Mouse (Mus musculus) intestine, embryonic 15.5 days (tissue): ENCODE measurements around the gene Rrm2. TPM values are rescaled to one million over a fixed set of nuclear protein-coding genes. Genes with fewer than 3 reads are reported as not detected.
"Not testable (repeated sequence)": the region's sequence is repeated elsewhere in the genome, so short reads cannot be mapped to it uniquely, and the experiment has no call there.

Source experiments
- ATAC-seq: fragments of 200-750 bp; cut with Nextera tagmentation; 2 replicates; pipeline ENCODE4 v1.8.0; 2017; ENCODE audit warnings: moderate TSS enrichment, moderate library complexity
- H3K27ac ChIP-seq: fragments of 300-500 bp; sonication (generic); 2 replicates; pipeline ENCODE4 v1.5.1; 2015; ENCODE audit warnings: mild to moderate bottlenecking, inconsistent platforms
- H3K27me3 ChIP-seq: fragments of 300-500 bp; sonication (generic); replicated peaks from 2 replicates; pipeline ENCODE4 v1.6.1; 2015; ENCODE audit warnings: inconsistent platforms
- H3K36me3 ChIP-seq: fragments of 300-500 bp; sonication (generic); 2 replicates; pipeline ENCODE4 v1.6.1; 2015; ENCODE audit warnings: inconsistent platforms
- H3K4me1 ChIP-seq: fragments of 300-500 bp; sonication (generic); replicated peaks from 2 replicates; pipeline ENCODE4 v1.6.1; 2015; ENCODE audit warnings: inconsistent platforms
- H3K4me2 ChIP-seq: fragments of 300-500 bp; sonication (generic); replicated peaks from 2 replicates; pipeline ENCODE4 v1.6.1; 2015; ENCODE audit warnings: mild to moderate bottlenecking, inconsistent platforms
- H3K4me3 ChIP-seq: fragments of 300-500 bp; sonication (generic); replicated peaks from 2 replicates; pipeline ENCODE4 v1.5.1; 2015; ENCODE audit warnings: inconsistent platforms
- H3K9ac ChIP-seq: fragments of 300-500 bp; sonication (generic); 2 replicates; pipeline ENCODE4 v1.6.1; 2015; ENCODE audit warnings: inconsistent platforms
- H3K9me3 ChIP-seq: fragments of 300-500 bp; sonication (generic); 2 replicates; pipeline ENCODE4 v1.6.1; 2016; ENCODE audit warnings: inconsistent platforms
- WGBS: fragments of 180-500 bp; shearing (Covaris S2); methylation state at CpG from one replicate; pipeline ENCODE4 v1.1.7; 2015; 5-methylcytosine and 5-hydroxymethylcytosine counted together
- polyA plus RNA-seq: library from polyadenylated mRNA; unstranded; fragments of >200 nt; fragmentation: Nextera tagmentation; extraction: Ambion mirVana; gene quantifications from 2 replicates; pipeline ENCODE4 v1.2.1, GENCODE M21; 2015

Gene Rrm2
- polyA plus RNA-seq, 1 experiment from 2014 or later: 178 TPM

DNA sequence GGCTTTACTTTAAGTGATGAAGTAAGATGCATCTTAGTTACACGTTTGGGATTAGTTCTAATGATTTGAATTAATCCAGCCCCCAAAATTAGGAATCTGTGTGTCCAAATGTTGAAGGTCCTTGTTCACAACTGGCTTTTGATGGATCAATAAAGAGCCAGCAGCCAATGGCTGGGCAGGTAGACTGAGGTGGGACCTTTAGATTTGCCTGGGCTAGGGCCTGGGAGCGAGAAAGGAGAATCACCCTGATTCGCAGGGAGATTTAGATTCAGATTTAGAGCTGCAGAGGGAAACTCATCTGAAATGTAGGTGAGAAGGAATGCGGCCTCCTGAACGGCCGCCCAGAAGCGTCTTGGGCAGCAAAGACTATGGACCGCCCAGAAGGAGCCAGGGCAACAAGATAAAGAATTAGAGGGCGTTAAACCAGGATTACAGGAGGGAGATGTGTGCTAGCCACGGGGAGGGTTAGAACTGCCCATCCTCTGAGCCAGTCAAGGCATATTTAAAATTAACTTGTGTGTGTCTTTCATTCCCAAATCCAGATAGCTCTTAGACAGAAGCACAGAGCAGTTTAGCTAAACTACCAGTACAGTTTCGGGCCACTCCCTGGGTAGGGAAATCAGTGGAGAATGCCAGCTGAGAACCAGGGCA lies 21.2 kb upstream of the Rrm2 start:
- WGBS: 51% methylated on average over 11 of the region's 11 CpGs
- Histone ChIP-seq H3K4me1 (peaks cover 14% of the 10 kb centered on the region), H3K9ac (no peak overlapping the region), H3K36me3 (no peaks in the 10 kb centered on the region), H3K4me2 (peak overlapping the region; percentile 10; the same call in 1 of the 2 replicates), H3K27me3 (no peaks in the 10 kb centered on the region), H3K4me3 (no peak overlapping the region), H3K27ac (peak overlapping the region; percentile 27; the same call in 1 of the 2 replicates), H3K9me3 (no peaks in the 10 kb centered on the region)
- ATAC-seq: no peak; the same call in 1 of the 2 replicates

DNA sequence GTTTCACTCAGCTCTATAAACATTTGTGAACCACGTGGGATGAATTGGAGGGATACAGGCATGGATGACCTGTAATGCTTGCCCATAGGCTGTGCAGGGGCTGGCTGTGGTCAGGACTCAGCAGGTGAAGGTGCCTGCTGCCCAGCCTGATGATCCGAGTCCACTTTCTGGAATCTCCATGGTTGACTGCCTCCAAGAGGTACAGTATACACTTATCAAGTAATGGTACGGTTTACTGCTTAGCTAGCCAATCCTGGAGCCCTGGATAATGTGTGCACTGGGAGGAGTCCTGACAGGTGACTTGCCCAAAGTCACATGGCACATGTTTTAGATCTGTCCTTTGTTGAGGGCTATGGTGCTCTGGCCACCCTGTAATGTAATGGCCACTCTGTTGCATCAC lies 17.7 kb upstream of the Rrm2 start:
- no peaks in the 10 kb centered on the region for H3K27me3 ChIP-seq
- 80% methylated on average over 3 of the region's 3 CpGs for WGBS
- H3K4me2 ChIP-seq: no peak overlapping the region
- no peak overlapping the region for H3K4me3 ChIP-seq
- no peaks in the 10 kb centered on the region for H3K9me3 ChIP-seq
- H3K4me1 ChIP-seq: 0 out of 2 replicates have a peak, but pooled peaks cover 7% of the 10 kb centered on the region
- H3K9ac ChIP-seq: no peak overlapping the region
- no peak overlapping the region for H3K27ac ChIP-seq
- no peaks in the 10 kb centered on the region for H3K36me3 ChIP-seq
- no peak for ATAC-seq

DNA sequence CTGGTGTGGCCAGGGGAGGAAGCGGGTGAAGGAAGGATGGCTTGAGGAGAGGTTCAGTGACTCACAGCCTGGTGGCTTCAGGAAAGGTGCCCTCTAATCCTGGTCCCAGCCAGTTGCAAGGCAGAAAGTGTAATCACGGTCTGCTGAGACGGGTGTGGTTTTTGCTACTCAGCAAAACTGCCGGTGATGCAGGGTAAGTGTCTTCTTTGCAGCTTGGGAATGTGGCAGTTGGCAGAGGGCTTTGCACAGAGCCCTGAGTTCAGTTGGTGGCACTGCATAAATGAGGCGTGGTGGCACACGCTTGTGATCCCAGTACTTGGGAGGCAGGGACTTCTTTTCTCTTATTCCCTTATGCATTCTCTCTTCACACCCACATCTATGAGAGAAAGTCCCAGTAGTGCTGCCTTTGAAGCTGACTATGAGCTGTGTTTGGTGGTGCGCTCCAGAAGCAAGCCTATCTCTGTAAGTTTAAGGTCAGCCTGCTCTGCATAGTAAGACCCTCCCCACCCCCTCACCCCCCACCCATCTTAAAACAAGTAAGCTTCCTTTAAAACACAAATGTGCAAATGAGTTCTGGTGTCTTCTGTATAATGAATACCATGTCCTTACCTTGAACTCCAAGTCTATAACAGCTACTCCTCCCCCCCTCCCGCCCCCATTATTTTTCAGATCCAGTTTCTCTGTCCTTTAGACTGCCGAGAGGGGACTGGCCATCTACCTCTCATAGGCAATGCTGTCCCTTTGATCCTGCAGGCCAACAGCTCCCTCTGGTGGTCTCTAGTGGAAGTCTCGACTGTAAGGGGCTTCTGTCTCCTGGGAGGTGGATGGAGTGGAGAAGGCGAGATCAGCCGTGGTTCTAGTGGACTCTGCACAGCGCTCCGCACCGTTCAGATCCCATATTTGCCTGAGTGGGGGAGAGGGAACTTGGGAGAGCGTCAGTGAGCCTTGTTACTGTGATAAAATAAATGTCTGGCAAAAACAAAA lies 11.2 kb upstream of the Rrm2 start:
- 38% methylated on average over 16 of the region's 16 CpGs for WGBS
- Histone ChIP-seq H3K27me3 (no peaks in the 10 kb centered on the region), H3K9me3 (no peaks in the 10 kb centered on the region), H3K4me3 (no peak overlapping the region), H3K27ac (no peak overlapping the region), H3K36me3 (no peaks in the 10 kb centered on the region), H3K4me2 (no peak overlapping the region), H3K9ac (no peak overlapping the region), H3K4me1 (0 out of 2 replicates have a peak, but pooled peaks cover 5% of the 10 kb centered on the region)
- ATAC-seq: peak; percentile 88

DNA sequence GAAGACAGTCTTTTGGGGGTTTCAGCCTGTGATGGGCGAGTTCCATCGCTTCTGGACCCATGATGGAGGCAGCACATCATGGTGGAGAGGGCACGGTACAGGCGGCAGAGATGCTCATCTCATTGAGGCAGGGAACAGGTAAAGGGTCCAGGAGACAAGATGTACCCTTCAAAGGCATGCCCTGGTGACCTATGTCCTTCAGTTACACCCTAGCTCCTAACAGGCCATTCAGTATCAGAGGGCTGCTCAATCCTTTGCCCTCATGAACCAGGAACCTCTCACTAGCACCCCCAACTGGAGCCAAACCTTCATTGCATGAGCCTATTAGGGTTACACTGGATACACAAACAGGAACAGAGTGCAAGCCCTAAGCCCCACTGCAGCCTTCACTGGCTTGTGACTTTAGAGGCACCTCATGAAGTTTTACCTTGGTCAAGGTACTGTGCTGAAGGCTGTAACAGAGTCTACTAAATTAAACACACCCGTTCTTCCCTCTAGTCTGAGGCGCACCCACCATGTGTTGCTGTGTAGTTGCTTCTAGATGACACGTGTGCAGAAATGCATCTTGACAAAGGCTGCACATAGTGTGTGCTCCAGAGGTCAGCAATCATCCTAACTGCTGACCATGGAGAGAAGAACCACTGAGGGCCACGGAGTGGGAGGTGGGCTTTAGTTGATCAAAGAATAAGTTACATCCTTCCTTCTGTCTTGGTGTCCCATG lies 10.4 kb upstream of the Rrm2 start:
- Histone ChIP-seq H3K36me3 (no peaks in the 10 kb centered on the region), H3K4me3 (no peak overlapping the region), H3K4me2 (no peak overlapping the region), H3K27ac (no peak overlapping the region), H3K27me3 (no peaks in the 10 kb centered on the region), H3K9ac (no peak overlapping the region), H3K9me3 (no peaks in the 10 kb centered on the region), H3K4me1 (0 out of 2 replicates have a peak, but pooled peaks cover 5% of the 10 kb centered on the region)
- peak; percentile 53 for ATAC-seq
- 62% methylated on average over 8 of the region's 8 CpGs for WGBS

DNA sequence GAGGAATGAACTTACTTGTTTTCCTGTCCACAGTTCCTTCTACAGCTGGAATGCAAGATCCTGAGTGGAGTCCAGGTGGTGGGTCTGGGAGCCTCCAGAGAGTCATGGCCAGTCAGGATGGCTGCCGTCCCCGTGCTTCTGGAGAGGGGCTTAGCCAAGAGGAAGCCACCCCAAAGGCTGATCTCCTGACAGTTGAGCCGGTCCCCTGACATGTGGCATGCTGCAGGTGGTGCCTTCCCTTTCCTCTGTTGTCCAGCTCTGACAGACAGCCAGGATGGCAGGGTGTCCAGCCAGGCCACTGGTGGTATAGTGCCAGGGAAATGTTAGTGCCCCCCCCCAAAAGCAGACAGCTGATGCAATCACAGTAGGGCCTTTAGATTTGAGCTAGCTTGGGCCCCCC lies 9.5 kb upstream of the Rrm2 start:
- no peak overlapping the region for H3K27ac ChIP-seq
- H3K4me3 ChIP-seq: no peak overlapping the region
- WGBS: 66% methylated on average over 3 of the region's 3 CpGs
- H3K9ac ChIP-seq: no peak overlapping the region
- H3K36me3 ChIP-seq: no peaks in the 10 kb centered on the region
- no peaks in the 10 kb centered on the region for H3K9me3 ChIP-seq
- H3K27me3 ChIP-seq: no peaks in the 10 kb centered on the region
- H3K4me1 ChIP-seq: 0 out of 2 replicates have a peak, but pooled peaks cover 5% of the 10 kb centered on the region
- no peak for ATAC-seq
- no peak overlapping the region for H3K4me2 ChIP-seq

DNA sequence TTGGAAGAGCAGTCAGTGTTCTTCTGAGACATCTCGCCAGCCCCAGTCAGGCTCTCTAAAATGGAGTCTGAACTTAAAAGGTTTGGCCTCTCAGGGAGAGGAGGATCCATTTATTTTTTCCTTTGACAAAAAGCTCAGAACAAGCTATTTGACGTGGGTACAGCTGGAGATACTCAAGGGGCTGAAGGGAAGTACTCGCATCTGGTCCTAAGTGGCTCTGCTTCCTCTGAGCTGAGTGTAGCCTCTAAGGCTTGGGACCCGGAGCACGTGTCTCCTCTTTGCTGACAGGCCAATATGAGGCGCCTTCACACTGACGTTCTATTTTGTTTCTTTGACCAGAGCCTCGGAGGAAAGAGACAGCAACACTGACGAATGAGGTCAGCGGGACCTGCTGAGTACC lies 8.5 kb upstream of the Rrm2 start:
- 56% methylated on average over 10 of the region's 10 CpGs for WGBS

DNA sequence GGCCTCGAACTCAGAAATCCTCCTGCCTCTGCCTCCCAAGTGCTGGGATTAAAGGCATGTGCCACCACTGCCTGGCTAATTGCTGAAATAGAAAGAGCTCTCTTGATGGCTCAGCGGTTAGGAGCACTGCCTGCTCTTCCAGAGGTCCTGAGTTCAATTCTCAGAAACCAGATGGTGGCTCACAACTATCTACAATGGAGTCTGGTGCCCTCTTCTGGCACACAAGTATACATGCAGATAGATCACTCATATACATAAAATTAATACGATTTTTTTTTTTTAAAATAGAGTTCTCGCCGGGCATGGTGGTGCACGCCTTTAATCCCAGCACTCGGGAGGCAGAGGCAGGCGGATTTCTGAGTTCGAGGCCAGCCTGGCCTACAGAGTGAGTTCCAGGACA lies 6.4 kb upstream of the Rrm2 start:
- not testable (repeated sequence) for H3K27me3 ChIP-seq, H3K4me1 ChIP-seq, H3K27ac ChIP-seq, H3K9ac ChIP-seq, H3K4me3 ChIP-seq, H3K4me2 ChIP-seq, H3K36me3 ChIP-seq, H3K9me3 ChIP-seq, ATAC-seq
- 85% methylated on average over 9 of the region's 9 CpGs for WGBS

More for the DNA sequence above, 8.5 kb upstream of the Rrm2 start:
- Histone ChIP-seq H3K4me1 (0 out of 2 replicates have a peak, but pooled peaks cover 5% of the 10 kb centered on the region), H3K9ac (no peak overlapping the region), H3K27me3 (no peaks in the 10 kb centered on the region), H3K36me3 (no peaks in the 10 kb centered on the region), H3K4me2 (no peak overlapping the region), H3K27ac (no peak overlapping the region), H3K4me3 (no peak overlapping the region), H3K9me3 (no peaks in the 10 kb centered on the region)
- peak; percentile 50; the same call in 1 of the 2 replicates for ATAC-seq

DNA sequence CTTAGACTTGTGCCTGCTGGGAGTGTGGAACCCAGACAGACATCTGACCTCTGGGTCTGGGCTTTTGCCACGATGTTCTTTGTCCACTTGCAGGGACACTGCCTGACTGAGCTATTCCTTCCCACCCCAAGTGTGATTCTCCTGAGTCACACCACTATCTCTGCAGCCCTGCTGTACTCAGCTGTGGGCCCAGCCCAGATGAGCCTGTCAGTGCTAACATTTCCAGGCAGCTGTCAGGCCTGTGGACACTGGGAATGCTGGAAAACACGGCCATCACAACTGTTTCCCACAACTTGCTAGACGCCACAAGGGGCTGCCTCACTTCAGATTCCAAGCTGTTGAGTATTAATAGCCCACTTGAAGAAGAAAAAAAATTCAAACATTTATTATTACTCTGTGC lies 5.0 kb upstream of the Rrm2 start:
- 0 out of 2 replicates have a peak, but pooled peaks cover 12% of the 10 kb centered on the region for H3K4me1 ChIP-seq
- H3K27me3 ChIP-seq: no peaks in the 10 kb centered on the region
- no peak for ATAC-seq
- no peak overlapping the region for H3K27ac ChIP-seq
- H3K9me3 ChIP-seq: no peaks in the 10 kb centered on the region
- H3K9ac ChIP-seq: no peak overlapping the region
- 65% methylated on average over 3 of the region's 3 CpGs for WGBS
- H3K36me3 ChIP-seq: no peaks in the 10 kb centered on the region
- no peak overlapping the region for H3K4me2 ChIP-seq
- no peak overlapping the region for H3K4me3 ChIP-seq

DNA sequence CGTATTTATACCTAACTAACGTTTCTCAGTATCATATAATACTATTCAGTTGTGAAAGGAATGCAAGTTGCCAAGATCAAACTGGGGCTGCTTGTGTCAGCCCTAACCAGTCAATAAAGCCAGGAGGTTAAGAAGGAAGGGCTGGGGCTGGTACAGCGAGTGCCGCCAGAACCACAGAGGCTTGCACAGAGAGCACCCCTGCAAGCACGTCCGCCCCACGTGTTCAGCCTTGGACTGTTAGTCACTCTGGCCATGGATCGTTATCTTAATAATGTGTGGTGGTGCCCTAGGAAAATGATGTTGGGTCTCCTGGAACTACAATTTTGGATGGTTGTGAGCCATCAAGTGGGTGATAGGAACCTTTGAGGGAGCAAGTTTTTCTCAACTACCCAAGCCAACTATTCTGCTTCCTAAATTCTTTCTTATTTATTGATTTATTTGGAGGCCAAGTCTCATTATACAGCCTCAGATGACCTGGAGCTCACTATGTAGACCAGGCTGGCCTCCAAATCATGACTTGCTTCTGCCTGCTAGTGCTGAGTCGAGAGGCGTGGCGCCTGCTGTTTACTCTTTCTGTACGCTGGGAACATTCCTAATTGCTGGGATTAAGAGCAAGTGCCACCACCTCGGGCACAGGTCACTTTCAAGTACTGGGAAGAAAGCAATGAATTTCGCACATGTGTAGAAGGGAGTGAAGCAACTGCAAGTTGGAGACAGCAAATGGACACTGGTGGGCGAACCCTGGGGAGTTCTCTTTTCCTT lies 2.4 kb upstream of the Rrm2 start:
- H3K27ac ChIP-seq: no peak overlapping the region; the same call in 1 of the 2 replicates
- peak; percentile 16 for ATAC-seq
- H3K4me2 ChIP-seq: no peak overlapping the region
- no peak overlapping the region for H3K9ac ChIP-seq
- no peak overlapping the region for H3K4me3 ChIP-seq
- H3K36me3 ChIP-seq: no peaks in the 10 kb centered on the region
- H3K9me3 ChIP-seq: no peaks in the 10 kb centered on the region
- H3K4me1 ChIP-seq: peaks cover 21% of the 10 kb centered on the region
- WGBS: 71% methylated on average over 15 of the region's 15 CpGs
- no peaks in the 10 kb centered on the region for H3K27me3 ChIP-seq

DNA sequence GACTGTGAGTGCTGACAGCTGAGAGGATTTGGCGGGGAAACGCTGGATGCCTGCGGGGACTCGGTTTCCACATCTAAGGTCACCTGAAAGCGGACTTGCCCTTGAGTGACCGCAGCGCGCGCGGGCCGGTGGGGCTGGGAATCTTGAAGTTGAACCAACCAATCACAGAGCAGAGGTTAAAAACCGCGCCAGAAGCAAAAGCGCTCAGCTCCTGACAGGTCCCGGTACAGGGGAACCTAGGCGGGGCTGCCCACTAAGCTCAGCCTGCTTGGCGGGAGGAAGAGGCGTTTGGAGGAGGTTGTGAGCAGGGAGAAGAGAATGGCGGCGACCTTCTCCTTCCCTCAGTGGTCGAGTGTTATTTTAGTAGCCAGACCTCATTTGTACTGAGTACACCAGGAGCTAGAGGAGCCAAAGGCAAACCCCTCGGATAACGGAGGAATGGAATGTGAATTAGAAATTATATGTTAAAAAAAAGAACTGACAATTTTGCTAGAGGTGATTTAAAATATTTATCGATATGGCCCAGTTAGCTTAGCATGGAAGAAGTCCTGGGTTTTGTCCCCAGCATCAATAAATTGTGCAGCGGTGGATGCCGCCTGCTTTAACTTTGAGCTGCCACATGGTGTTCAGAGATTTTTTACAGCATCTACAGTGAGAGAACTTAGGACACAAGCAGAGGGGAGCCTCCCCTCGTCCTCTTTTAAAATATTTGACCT lies 1.1 kb upstream of the Rrm2 start:
- peak overlapping the region; percentile 95 for H3K4me3 ChIP-seq
- H3K27me3 ChIP-seq: no peaks in the 10 kb centered on the region
- WGBS: 2% methylated on average over 27 of the region's 27 CpGs
- peak overlapping the region; percentile 76 for H3K9ac ChIP-seq
- no peak overlapping the region; the same call in 1 of the 2 replicates for H3K27ac ChIP-seq
- peak; percentile 39 for ATAC-seq
- peaks cover 2% of the 10 kb centered on the region; the same call in 1 of the 2 replicates for H3K36me3 ChIP-seq
- peak overlapping the region; percentile 86 for H3K4me2 ChIP-seq
- H3K4me1 ChIP-seq: peaks cover 28% of the 10 kb centered on the region
- no peaks in the 10 kb centered on the region for H3K9me3 ChIP-seq

DNA sequence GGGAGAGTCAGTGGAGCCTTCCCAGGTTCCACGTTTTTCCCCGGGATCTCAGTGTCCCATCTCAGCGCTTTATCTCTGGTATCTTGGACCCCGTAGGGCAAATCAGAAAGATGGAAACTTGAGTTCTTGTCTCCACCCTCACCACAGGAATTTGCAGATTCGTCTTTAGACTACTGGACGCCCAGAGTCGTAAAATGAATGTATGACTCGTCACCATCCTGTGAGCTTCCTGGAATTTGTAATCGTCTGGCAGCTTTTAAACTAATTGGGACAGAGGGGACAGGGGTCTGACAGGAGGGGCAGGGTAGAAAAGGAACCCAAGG lies 600 bp upstream of the Rrm2 start:
- Histone ChIP-seq H3K4me2 (peak overlapping the region; percentile 86), H3K4me1 (peaks cover 29% of the 10 kb centered on the region), H3K4me3 (peak overlapping the region; percentile 95), H3K9me3 (no peaks in the 10 kb centered on the region), H3K27me3 (no peaks in the 10 kb centered on the region), H3K27ac (peak overlapping the region; percentile 32; the same call in 1 of the 2 replicates), H3K36me3 (peaks cover 2% of the 10 kb centered on the region), H3K9ac (peak overlapping the region; percentile 76)
- WGBS: 0% methylated on average over 9 of the region's 9 CpGs
- peak; percentile 8 for ATAC-seq
